Mouse (Mus musculus) liver, adult 2 months (tissue): ENCODE measurements around the gene Hspa8. TPM values are rescaled to one million over a fixed set of nuclear protein-coding genes. Genes with fewer than 3 reads are reported as not detected.

ENCODE experiments used
- DNase-seq: peaks from one replicate; pipeline ENCODE4 v3.0.0-alpha.2; 2011; ENCODE audit warnings: low read depth, low spot score; ENCODE audit errors: extremely low read depth
- H3K27ac ChIP-seq: fragments of 200-500 bp; replicated peaks from 2 replicates; pipeline ENCODE4 v1.5.1; 2012; ENCODE audit warnings: low read depth, mild to moderate bottlenecking, control low read depth, inconsistent platforms, low read length; ENCODE audit not compliant: insufficient read depth
- H3K27me3 ChIP-seq: fragments of 200-500 bp; 2 replicates; pipeline ENCODE4 v1.6.1; 2012; ENCODE audit warnings: mild to moderate bottlenecking, moderate library complexity, low read length, inconsistent platforms; ENCODE audit not compliant: control insufficient read depth, insufficient read depth
- H3K36me3 ChIP-seq: fragments of 200-500 bp; 2 replicates; pipeline ENCODE4 v1.6.1; 2012; ENCODE audit warnings: low read length, inconsistent platforms; ENCODE audit not compliant: control insufficient read depth, insufficient read depth
- H3K4me1 ChIP-seq: fragments of 200-500 bp; 2 replicates; pipeline ENCODE4 v1.6.1; 2011; ENCODE audit warnings: low read length; ENCODE audit not compliant: control insufficient read depth, insufficient read depth
- H3K4me3 ChIP-seq: fragments of 200-500 bp; 2 replicates; pipeline ENCODE4 v1.5.1; 2011; ENCODE audit warnings: low read depth, mild to moderate bottlenecking, control low read depth, low read length, moderate library complexity; ENCODE audit not compliant: insufficient read depth
- H3K79me2 ChIP-seq: fragments of 200-500 bp; 2 replicates; pipeline ENCODE4 v1.6.1; 2012; ENCODE audit warnings: inconsistent platforms, mild to moderate bottlenecking, low read length, moderate library complexity; ENCODE audit not compliant: control insufficient read depth, insufficient read depth
- H3K9ac ChIP-seq: fragments of 200-500 bp; 2 replicates; pipeline ENCODE4 v1.6.1; 2012; ENCODE audit warnings: low read depth, mild to moderate bottlenecking, control low read depth, inconsistent platforms, low read length
- CTCF ChIP-seq: fragments of 200-500 bp; IDR thresholded peaks from 2 replicates; pipeline ENCODE4 v1.5.1; 2011; ENCODE audit warnings: low read depth, low read length, control low read depth
- POLR2A ChIP-seq: fragments of 200-500 bp; IDR thresholded peaks from 2 replicates; pipeline ENCODE4 v1.6.1; 2011; ENCODE audit warnings: low read length, control low read depth; ENCODE audit not compliant: insufficient read depth; ENCODE audit errors: extremely low read depth
- WGBS: fragments of 180-500 bp; shearing (Covaris S2); methylation state at CpG from one replicate; pipeline ENCODE4 v1.1.7; 2018; 5-methylcytosine and 5-hydroxymethylcytosine counted together
- polyA plus RNA-seq: library from polyadenylated mRNA; depleted of rRNA; stranded (reverse); fragments of >200 nt; gene quantifications from 2 replicates; pipeline ENCODE4 v1.2.3, GENCODE M21; 2012
- total RNA-seq: library from RNA; depleted of rRNA; stranded (reverse); fragments of >200 nt; gene quantifications from 2 replicates; pipeline ENCODE4 v1.2.3, GENCODE M21; 2014

Hspa8 gene
- total and polyA plus RNA-seq, 2 experiments, result 1,567 to 1,951 TPM

DNA sequence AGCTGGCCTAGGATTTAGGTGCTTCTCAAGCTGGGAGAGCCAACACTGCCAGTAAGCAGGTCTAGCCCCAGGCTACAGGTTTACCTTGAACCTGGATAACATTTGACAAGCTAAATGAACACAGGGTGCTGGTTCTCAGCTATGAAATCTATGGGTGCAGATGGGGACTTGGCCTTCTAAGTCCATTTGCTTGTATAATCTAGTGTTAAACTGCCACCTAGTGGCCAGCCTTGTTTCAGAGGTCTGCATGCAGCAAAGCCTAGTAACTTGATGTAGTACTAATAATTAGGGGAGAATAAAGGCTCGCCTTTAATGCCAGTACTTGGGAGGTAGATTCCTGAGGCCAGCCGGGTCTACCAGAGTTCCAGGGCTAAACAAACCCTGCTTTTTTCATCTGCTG is 4.5 kb downstream of the Hspa8 start:
- Histone ChIP-seq H3K27me3 (no peaks in the 10 kb centered on the region), H3K4me1 (peaks cover 23% of the 10 kb centered on the region), H3K4me3 (no peak overlapping the region), H3K27ac (peak overlapping the region; percentile 13; the same call in 1 of the 2 replicates), H3K36me3 (peaks cover 41% of the 10 kb centered on the region), H3K79me2 (peaks cover 8% of the 10 kb centered on the region; the same call in 1 of the 2 replicates), H3K9ac (0 out of 2 replicates have a peak overlapping the region, but pooled peaks have one; percentile 49)
- TF ChIP-seq CTCF (peak; percentile 28), POLR2A (no peak)
- WGBS, result 34% methylated on average over 2 of the region's 2 CpGs
- DNase-seq, result peak; percentile 73

DNA sequence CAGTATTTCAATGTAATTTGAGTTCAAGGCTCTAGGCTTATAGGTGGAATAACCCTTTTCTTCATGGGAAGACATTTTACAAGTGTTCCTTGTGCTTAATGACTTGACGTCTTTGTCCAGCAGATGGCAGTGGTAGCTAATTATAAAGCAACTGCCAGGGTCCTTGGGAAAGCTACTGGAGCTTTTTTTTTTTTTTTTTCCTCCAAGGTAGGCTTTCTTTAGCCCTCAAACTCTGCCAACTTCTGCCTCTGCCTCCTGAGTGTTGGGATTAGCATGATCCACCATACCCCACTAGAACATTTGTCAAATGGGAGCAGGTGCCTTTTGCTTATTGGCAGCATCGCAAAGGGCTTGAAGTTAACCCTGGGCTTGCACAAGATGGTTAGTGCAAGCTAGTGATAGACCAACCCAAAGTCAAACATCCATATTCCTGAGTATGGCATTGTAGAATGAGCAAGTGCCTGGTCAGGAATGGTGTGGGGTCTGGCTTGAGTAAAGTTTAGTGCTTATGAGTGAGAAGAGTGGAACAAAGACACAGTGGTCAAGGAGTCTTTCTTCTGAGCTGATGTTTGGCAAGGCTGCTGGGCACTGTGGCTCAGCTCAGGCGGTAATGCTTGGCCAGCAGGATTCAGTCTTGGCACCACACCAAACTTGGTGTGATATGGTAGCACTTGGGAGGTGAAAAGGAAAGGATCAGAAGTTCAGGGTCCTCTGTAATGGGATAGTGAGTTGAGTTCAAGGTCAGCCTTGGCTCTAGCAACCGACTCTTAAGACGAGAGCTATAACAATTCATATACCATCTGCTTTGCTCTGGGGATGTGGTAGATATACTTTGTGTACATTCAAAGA is 5.9 kb downstream of the Hspa8 start:
- peak overlapping the region; percentile 72 for H3K27ac ChIP-seq

DNA sequence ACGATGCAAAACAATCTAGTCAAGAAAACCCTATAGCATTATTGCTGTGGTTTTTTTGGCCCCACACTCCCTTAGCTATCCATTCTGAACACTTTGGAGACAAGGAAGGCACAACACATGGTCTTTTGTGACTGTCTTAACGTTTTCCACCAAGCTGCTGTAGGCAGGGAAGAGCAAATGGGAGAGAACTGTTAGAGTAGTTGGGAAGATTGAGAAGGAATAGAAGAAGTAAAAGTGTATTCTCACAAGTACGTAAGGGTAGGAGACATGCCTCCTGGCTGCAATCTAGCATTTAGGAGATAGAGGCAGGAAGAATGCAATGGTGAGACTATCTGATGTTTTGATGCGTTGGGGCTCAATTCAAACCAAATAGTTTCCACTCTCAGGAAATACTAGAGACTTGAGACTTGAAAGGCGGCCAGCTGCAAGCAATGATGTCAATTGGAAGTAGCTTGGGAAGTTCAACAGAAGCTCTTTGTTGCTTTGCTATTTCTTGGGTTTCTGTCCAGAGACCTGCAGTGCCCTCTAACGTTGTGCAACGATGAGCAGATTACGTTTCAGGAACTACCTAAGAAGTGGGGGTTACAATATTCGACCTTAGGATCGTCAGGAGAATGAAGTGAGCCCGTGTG is 6.6 kb downstream of the Hspa8 start:
- peak overlapping the region; percentile 19; the same call in 1 of the 2 replicates for H3K27ac ChIP-seq
- H3K27me3 ChIP-seq, result no peaks in the 10 kb centered on the region
- WGBS, result 8% methylated on average over 11 of the region's 11 CpGs
- peaks cover 39% of the 10 kb centered on the region for H3K36me3 ChIP-seq
- H3K4me3 ChIP-seq, result no peak overlapping the region
- DNase-seq, result peak; percentile 90
- peaks cover 23% of the 10 kb centered on the region for H3K4me1 ChIP-seq
- TF ChIP-seq CTCF (no peak), POLR2A (no peak)
- no peaks in the 10 kb centered on the region for H3K79me2 ChIP-seq
- no peak overlapping the region for H3K9ac ChIP-seq

More for the DNA sequence above, 5.9 kb downstream of the Hspa8 start:
- H3K27me3 ChIP-seq, result no peaks in the 10 kb centered on the region
- peak; percentile 84 for DNase-seq
- no peak overlapping the region for H3K4me3 ChIP-seq
- H3K36me3 ChIP-seq, result peaks cover 43% of the 10 kb centered on the region
- no peak for TF ChIP-seq CTCF
- TF ChIP-seq POLR2A, result no peak
- peaks cover 2% of the 10 kb centered on the region; the same call in 1 of the 2 replicates for H3K79me2 ChIP-seq
- H3K9ac ChIP-seq, result peak overlapping the region; percentile 0; the same call in 1 of the 2 replicates
- peaks cover 23% of the 10 kb centered on the region for H3K4me1 ChIP-seq
- WGBS, result 6% methylated on average over 5 of the region's 5 CpGs

DNA sequence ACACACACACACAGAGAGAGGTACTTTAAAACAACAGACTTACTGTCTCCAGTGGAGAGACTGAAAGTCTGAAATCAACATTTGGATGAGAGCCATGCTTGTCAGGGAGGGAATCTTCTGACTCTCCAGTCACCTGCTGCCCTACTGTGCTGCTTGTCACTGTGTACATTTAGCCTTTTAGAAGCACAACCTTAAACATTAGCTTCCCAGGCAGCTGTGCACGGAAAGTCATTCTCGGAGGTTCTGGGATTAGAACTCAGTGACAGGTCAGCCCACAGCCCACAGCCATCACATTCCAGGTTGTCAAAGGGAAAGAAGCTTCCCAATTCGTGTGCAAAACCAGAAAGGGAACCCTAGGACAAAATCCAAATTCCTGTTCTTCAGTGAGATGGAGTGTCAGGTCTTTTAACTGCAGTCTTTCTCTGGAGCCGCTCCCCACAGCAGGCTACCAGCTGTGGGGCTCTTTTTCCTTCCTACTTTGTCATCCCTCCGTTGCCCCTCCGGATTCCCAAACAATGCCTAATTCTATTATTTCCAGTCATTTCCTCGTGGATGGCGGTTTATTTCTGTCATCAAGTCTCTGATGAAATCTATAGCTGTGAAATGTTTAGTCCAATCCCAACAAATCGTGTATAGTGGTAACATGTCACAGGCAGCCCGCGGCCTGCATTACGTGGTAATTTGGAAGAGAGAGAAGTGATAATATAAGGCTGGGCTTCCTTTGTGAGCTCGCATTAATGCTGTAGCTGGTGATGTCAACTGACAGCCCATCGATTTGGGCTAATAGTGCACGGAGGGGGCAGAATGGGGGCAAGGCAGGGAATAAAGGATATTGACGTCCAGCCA is 7.5 kb downstream of the Hspa8 start:
- Histone ChIP-seq H3K27ac (peak overlapping the region; percentile 7; the same call in 1 of the 2 replicates), H3K79me2 (no peaks in the 10 kb centered on the region), H3K9ac (no peak overlapping the region), H3K4me3 (no peak overlapping the region), H3K36me3 (peaks cover 34% of the 10 kb centered on the region), H3K4me1 (peaks cover 23% of the 10 kb centered on the region), H3K27me3 (no peaks in the 10 kb centered on the region)
- 55% methylated on average over 16 of the region's 16 CpGs for WGBS
- peak; percentile 79 for DNase-seq
- TF ChIP-seq CTCF, result no peak
- no peak for TF ChIP-seq POLR2A

DNA sequence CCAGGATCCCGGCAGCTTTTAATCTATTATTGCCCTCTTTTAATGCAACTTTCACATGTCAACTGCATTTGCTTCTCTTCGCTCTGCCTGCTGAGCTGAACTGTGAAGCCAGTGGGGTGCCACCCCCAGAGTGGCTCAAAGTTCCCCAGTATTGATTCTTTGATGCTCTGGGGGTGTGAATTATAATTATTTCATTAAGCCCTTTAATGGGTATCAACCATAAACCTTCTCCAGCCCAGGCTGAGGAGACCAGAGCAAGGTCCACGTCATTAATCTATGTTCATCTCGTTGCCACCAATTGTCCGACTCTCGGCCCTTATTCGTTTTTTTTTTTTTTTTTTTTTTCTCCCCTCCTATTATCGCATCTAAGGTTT is 8.1 kb downstream of the Hspa8 start:
- TF ChIP-seq POLR2A, result no peak
- no peak for TF ChIP-seq CTCF
- H3K79me2 ChIP-seq, result no peaks in the 10 kb centered on the region
- H3K27me3 ChIP-seq, result no peaks in the 10 kb centered on the region
- no peak overlapping the region for H3K9ac ChIP-seq
- no peak overlapping the region for H3K27ac ChIP-seq
- peak; percentile 26 for DNase-seq
- H3K4me1 ChIP-seq, result peaks cover 21% of the 10 kb centered on the region
- 58% methylated on average over 8 of the region's 8 CpGs for WGBS
- no peak overlapping the region for H3K4me3 ChIP-seq
- peaks cover 28% of the 10 kb centered on the region for H3K36me3 ChIP-seq
